Mouse (Mus musculus): ENCODE measurements around the gene Gm5930. TPM values are rescaled to one million over a fixed set of nuclear protein-coding genes. Genes with fewer than 3 reads are reported as not detected.
"Not testable (repeated sequence)": the region's sequence is repeated elsewhere in the genome, so short reads cannot be mapped to it uniquely, and the experiment has no call there.

The Gm5930 gene
- total RNA-seq (2012; rRNA removed) = 0.09 TPM in 1 of 2 replicates, not detected in the other

DNA sequence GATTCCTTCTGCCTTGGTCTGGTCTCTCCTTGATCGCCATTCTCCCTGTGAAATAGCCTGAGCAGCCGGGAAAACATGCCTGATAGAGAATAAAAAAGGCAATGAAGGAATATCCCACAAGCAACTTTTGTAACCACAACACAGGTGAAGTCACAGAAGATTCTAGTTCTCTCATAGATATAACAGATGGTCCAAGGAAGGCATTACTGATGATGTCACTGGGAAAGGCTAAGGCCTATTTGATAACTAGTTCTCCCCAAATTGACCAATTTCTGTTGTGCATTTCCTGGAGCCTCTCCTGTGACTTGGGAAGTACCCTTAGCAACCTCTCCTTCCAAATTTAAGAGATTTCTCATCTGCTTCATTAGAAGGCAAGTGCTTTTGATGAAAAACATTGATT, at the start of gene Gm5930:
TSS of gene Gm5930 (minus strand) at position 101 of the 400 bp plus-strand sequence.
- H3K9me3 ChIP-seq (ENCODE audit: control insufficient read depth, insufficient read depth, low read depth, low read length); H3K36me3 ChIP-seq (ENCODE audit: control insufficient read depth, insufficient read depth, low read length, poor library complexity, severe bottlenecking); H3K4me1 ChIP-seq (ENCODE audit: control insufficient read depth in 2 of 2, insufficient read depth in 2 of 2, low read length in 2 of 2, poor library complexity in 1 of 2); H3K9ac ChIP-seq (ENCODE audit: insufficient read depth, low read depth, low read length, poor library complexity, severe bottlenecking); H3K4me3 ChIP-seq (ENCODE audit: insufficient read depth in 1 of 2, low read depth in 1 of 2, low read length in 2 of 2, poor library complexity in 1 of 2, severe bottlenecking in 1 of 2); H3K27ac ChIP-seq (ENCODE audit: insufficient read depth, low read depth, low read length, poor library complexity, severe bottlenecking); in situ Hi-C loops (cut with MboI; ENCODE audit: low sequenced_read_pairs in 2 of 2, unreplicated experiment in 2 of 2); DNase-seq (ENCODE audit: low read depth, low spot score): not testable (repeated sequence)

DNA sequence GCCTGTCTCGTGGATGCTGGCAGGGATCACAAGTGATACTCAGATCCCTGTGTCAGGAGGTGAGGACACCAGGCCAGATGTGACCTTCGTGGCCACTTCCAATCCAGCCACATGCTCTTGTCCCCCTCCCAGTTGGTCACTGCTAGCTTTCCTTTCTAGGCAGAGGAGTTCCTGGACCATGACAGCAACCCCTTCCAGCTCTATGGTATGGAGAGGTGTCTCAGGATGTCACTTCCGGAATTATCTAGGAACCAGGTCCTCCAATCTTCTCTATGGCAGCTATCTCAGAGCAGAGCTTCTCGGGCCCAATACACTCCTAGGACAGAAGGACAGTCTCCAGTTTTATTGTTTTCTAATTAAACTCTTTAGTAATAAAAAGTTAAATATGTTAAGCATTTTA, 45.8 kb upstream of the Gm5930 start:
- DNase-seq (ENCODE audit: low read depth, low spot score); in situ Hi-C loops (cut with MboI; ENCODE audit: low sequenced_read_pairs in 2 of 2, unreplicated experiment in 2 of 2); H3K4me3 ChIP-seq (ENCODE audit: insufficient read depth in 1 of 2, low read depth in 1 of 2, low read length in 2 of 2, poor library complexity in 1 of 2, severe bottlenecking in 1 of 2); H3K9me3 ChIP-seq (ENCODE audit: control insufficient read depth, insufficient read depth, low read depth, low read length); H3K36me3 ChIP-seq (ENCODE audit: control insufficient read depth, insufficient read depth, low read length, poor library complexity, severe bottlenecking); H3K9ac ChIP-seq (ENCODE audit: insufficient read depth, low read depth, low read length, poor library complexity, severe bottlenecking); H3K4me1 ChIP-seq (ENCODE audit: control insufficient read depth in 2 of 2, insufficient read depth in 2 of 2, low read length in 2 of 2, poor library complexity in 1 of 2); H3K27ac ChIP-seq (ENCODE audit: insufficient read depth, low read depth, low read length, poor library complexity, severe bottlenecking): not testable (repeated sequence)

DNA sequence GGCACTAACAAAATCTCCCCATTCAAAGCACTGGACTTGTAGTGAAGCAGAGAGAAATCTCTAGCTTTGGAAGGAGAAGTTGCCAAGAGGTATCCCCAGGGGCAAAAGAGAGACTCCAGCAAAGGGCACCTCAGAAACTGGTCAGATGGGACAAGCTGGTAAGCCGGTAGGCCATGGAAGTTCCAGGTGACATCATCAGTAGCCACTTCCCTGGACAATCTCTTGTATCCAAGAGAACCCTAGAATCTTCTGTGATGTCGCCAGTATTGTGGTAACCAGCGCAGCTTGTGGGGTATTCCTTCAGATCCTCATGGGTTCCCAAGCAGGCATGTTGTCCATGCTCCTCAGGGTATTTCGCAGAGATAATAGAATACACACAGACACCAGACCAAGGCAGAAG, 26.7 kb upstream of the Gm5930 start, which contains the start of gene Gm8229:
TSS of gene Gm8229 (plus strand) at position 301 of the 400 bp plus-strand sequence.
- in situ Hi-C loops (cut with MboI; ENCODE audit: low sequenced_read_pairs in 2 of 2, unreplicated experiment in 2 of 2); H3K9ac ChIP-seq (ENCODE audit: insufficient read depth, low read depth, low read length, poor library complexity, severe bottlenecking); H3K27ac ChIP-seq (ENCODE audit: insufficient read depth, low read depth, low read length, poor library complexity, severe bottlenecking); H3K4me1 ChIP-seq (ENCODE audit: control insufficient read depth in 2 of 2, insufficient read depth in 2 of 2, low read length in 2 of 2, poor library complexity in 1 of 2); DNase-seq (ENCODE audit: low read depth, low spot score); H3K9me3 ChIP-seq (ENCODE audit: control insufficient read depth, insufficient read depth, low read depth, low read length); H3K4me3 ChIP-seq (ENCODE audit: insufficient read depth in 1 of 2, low read depth in 1 of 2, low read length in 2 of 2, poor library complexity in 1 of 2, severe bottlenecking in 1 of 2); H3K36me3 ChIP-seq (ENCODE audit: control insufficient read depth, insufficient read depth, low read length, poor library complexity, severe bottlenecking): not testable (repeated sequence)

DNA sequence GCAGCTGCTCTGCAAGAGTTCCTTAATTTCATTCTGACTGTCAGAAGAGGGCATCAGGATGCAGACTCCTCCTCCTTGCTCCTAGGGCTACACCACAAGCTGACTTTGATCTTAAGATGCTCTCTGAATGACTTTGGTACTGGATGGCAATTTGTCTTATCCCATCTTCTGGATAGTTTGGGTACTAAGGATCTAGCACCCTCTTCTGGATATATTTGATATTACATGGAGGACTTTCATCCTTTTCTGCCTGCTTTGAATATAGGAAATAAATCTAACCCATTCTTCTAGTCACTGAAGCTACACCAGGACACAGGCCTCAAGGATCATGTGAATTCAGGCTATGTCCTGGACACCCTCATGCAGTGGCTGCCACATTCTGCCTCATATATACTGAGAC, 23.9 kb upstream of the Gm5930 start:
- H3K36me3 ChIP-seq (ENCODE audit: control insufficient read depth, insufficient read depth, low read length, poor library complexity, severe bottlenecking); H3K9ac ChIP-seq (ENCODE audit: insufficient read depth, low read depth, low read length, poor library complexity, severe bottlenecking); H3K4me3 ChIP-seq (ENCODE audit: insufficient read depth in 1 of 2, low read depth in 1 of 2, low read length in 2 of 2, poor library complexity in 1 of 2, severe bottlenecking in 1 of 2); H3K27ac ChIP-seq (ENCODE audit: insufficient read depth, low read depth, low read length, poor library complexity, severe bottlenecking); in situ Hi-C loops (cut with MboI; ENCODE audit: low sequenced_read_pairs in 2 of 2, unreplicated experiment in 2 of 2); H3K9me3 ChIP-seq (ENCODE audit: control insufficient read depth, insufficient read depth, low read depth, low read length); H3K4me1 ChIP-seq (ENCODE audit: control insufficient read depth in 2 of 2, insufficient read depth in 2 of 2, low read length in 2 of 2, poor library complexity in 1 of 2): not testable (repeated sequence)
- DNase-seq (ENCODE audit: low read depth, low spot score) = peak; percentile 1

DNA sequence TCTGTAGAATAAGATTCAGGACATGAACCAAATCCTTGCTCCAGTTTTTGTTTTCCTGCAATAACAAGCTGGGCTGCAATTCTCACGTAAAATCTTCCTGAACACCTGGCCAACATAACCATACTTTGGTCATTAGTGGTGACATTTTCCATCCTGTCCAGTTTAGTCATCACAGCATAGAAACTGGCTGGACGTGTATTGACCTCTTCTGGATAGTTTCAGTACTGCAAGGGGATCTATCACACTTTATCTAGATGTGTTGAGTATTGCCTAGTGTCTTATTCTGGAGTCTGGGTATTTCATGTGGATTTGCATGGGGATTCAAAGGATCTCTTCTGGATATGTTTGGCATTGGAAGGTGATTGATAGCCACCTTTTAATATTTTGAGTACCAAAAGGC, 23.0 kb upstream of the Gm5930 start:
- H3K4me3 ChIP-seq (ENCODE audit: insufficient read depth in 1 of 2, low read depth in 1 of 2, low read length in 2 of 2, poor library complexity in 1 of 2, severe bottlenecking in 1 of 2); DNase-seq (ENCODE audit: low read depth, low spot score); in situ Hi-C loops (cut with MboI; ENCODE audit: low sequenced_read_pairs in 2 of 2, unreplicated experiment in 2 of 2); H3K36me3 ChIP-seq (ENCODE audit: control insufficient read depth, insufficient read depth, low read length, poor library complexity, severe bottlenecking); H3K27ac ChIP-seq (ENCODE audit: insufficient read depth, low read depth, low read length, poor library complexity, severe bottlenecking); H3K9me3 ChIP-seq (ENCODE audit: control insufficient read depth, insufficient read depth, low read depth, low read length); H3K4me1 ChIP-seq (ENCODE audit: control insufficient read depth in 2 of 2, insufficient read depth in 2 of 2, low read length in 2 of 2, poor library complexity in 1 of 2); H3K9ac ChIP-seq (ENCODE audit: insufficient read depth, low read depth, low read length, poor library complexity, severe bottlenecking): not testable (repeated sequence)

DNA sequence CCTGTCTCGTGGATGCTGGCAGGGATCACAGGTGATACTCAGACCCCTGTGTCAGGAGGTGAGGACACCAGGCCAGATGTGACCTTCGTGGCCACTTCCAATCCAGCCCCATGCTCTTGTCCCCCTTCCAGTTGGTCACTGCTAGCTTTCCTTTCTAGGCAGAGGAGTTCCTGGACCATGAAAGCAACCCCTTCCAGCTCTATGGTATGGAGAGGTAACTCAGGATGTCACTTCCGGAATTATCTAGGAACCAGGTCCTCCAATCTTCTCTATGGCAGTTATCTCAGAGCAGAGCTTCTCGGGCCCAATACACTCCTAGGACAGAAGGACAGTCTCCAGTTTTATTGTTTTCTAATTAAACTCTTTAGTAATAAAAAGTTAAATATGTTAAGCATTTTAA, 26.3 kb downstream of the Gm5930 start:
- H3K9me3 ChIP-seq (ENCODE audit: control insufficient read depth, insufficient read depth, low read depth, low read length); H3K9ac ChIP-seq (ENCODE audit: insufficient read depth, low read depth, low read length, poor library complexity, severe bottlenecking); in situ Hi-C loops (cut with MboI; ENCODE audit: low sequenced_read_pairs in 2 of 2, unreplicated experiment in 2 of 2); H3K36me3 ChIP-seq (ENCODE audit: control insufficient read depth, insufficient read depth, low read length, poor library complexity, severe bottlenecking); H3K4me1 ChIP-seq (ENCODE audit: control insufficient read depth in 2 of 2, insufficient read depth in 2 of 2, low read length in 2 of 2, poor library complexity in 1 of 2); H3K4me3 ChIP-seq (ENCODE audit: insufficient read depth in 1 of 2, low read depth in 1 of 2, low read length in 2 of 2, poor library complexity in 1 of 2, severe bottlenecking in 1 of 2); DNase-seq (ENCODE audit: low read depth, low spot score); H3K27ac ChIP-seq (ENCODE audit: insufficient read depth, low read depth, low read length, poor library complexity, severe bottlenecking): not testable (repeated sequence)

DNA sequence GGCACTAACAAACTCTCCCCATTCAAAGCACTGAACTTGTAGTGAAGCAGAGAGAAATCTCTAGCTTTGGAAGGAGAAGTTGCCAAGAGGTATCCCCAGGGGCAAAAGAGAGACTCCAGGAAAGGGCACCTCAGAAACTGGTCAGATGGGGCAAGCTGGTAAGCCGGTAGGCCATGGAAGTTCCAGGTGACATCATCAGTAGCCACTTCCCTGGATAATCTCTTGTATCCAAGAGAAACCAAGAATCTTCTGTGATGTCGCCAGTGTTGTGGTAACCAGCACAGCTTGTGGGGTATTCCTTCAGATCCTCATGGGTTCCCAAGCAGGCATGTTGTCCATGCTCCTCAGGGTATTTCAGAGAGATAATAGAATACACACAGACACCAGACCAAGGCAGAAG, 53.1 kb downstream of the Gm5930 start, which contains the start of gene Gm8220:
TSS of gene Gm8220 (plus strand) at position 301 of the 400 bp plus-strand sequence.
- H3K9me3 ChIP-seq (ENCODE audit: control insufficient read depth, insufficient read depth, low read depth, low read length); H3K36me3 ChIP-seq (ENCODE audit: control insufficient read depth, insufficient read depth, low read length, poor library complexity, severe bottlenecking); DNase-seq (ENCODE audit: low read depth, low spot score); H3K4me3 ChIP-seq (ENCODE audit: insufficient read depth in 1 of 2, low read depth in 1 of 2, low read length in 2 of 2, poor library complexity in 1 of 2, severe bottlenecking in 1 of 2); in situ Hi-C loops (cut with MboI; ENCODE audit: low sequenced_read_pairs in 2 of 2, unreplicated experiment in 2 of 2); H3K9ac ChIP-seq (ENCODE audit: insufficient read depth, low read depth, low read length, poor library complexity, severe bottlenecking); H3K4me1 ChIP-seq (ENCODE audit: control insufficient read depth in 2 of 2, insufficient read depth in 2 of 2, low read length in 2 of 2, poor library complexity in 1 of 2); H3K27ac ChIP-seq (ENCODE audit: insufficient read depth, low read depth, low read length, poor library complexity, severe bottlenecking): not testable (repeated sequence)
